Mouse (Mus musculus) embryonic facial prominence, embryonic 14.5 days (tissue): ENCODE measurements around the gene Siva1. TPM values are rescaled to one million over a fixed set of nuclear protein-coding genes. Genes with fewer than 3 reads are reported as not detected.

Experiments
- ATAC-seq: fragments of 200-750 bp; cut with Nextera tagmentation; 2 replicates; pipeline ENCODE4 v1.8.0; 2017; ENCODE audit warnings: low read depth, moderate number of reproducible peaks, moderate TSS enrichment
- DNase-seq: peaks from one replicate; pipeline ENCODE4 v3.0.0-alpha.2; 2015; ENCODE audit warnings: low spot score
- H3K27ac ChIP-seq: fragments of 300-500 bp; sonication (generic); replicated peaks from 2 replicates; pipeline ENCODE4 v1.5.1; 2014; ENCODE audit warnings: low read depth, mild to moderate bottlenecking, low read length, moderate library complexity
- H3K27me3 ChIP-seq: fragments of 300-500 bp; sonication (generic); replicated peaks from 2 replicates; pipeline ENCODE4 v1.6.1; 2014; ENCODE audit warnings: low read length; ENCODE audit not compliant: control insufficient read depth, insufficient read depth
- H3K36me3 ChIP-seq: fragments of 300-500 bp; sonication (generic); 2 replicates; pipeline ENCODE4 v1.6.1; 2014; ENCODE audit warnings: low read length, mixed read lengths; ENCODE audit not compliant: control insufficient read depth, insufficient read depth
- H3K4me1 ChIP-seq: fragments of 300-500 bp; sonication (generic); 2 replicates; pipeline ENCODE4 v1.6.1; 2014; ENCODE audit warnings: antibody characterized with exemption, low read length; ENCODE audit not compliant: control insufficient read depth, insufficient read depth
- H3K4me2 ChIP-seq: fragments of 300-500 bp; sonication (generic); 2 replicates; pipeline ENCODE4 v1.6.1; 2014; ENCODE audit warnings: low read depth, mild to moderate bottlenecking, low read length, moderate library complexity, mixed read lengths
- H3K4me3 ChIP-seq: fragments of 300-500 bp; sonication (generic); 2 replicates; pipeline ENCODE4 v1.5.1; 2014; ENCODE audit warnings: low read depth, mild to moderate bottlenecking, low read length
- H3K9ac ChIP-seq: fragments of 300-500 bp; sonication (generic); 2 replicates; pipeline ENCODE4 v1.6.1; 2014; ENCODE audit warnings: low read depth, mild to moderate bottlenecking, low read length, moderate library complexity, mixed read lengths
- H3K9me3 ChIP-seq: fragments of 300-500 bp; sonication (generic); 2 replicates; pipeline ENCODE4 v1.6.1; 2016; ENCODE audit warnings: low read length; ENCODE audit not compliant: control insufficient read depth
- WGBS: fragments of 180-500 bp; shearing (Covaris S2); extraction: QIAGEN DNeasy Blood & Tissue Kit; methylation state at CpG from one replicate; pipeline ENCODE4 v1.1.7; 2014; 5-methylcytosine and 5-hydroxymethylcytosine counted together
- polyA plus RNA-seq: library from polyadenylated mRNA; unstranded; fragments of >200 nt; fragmentation: Nextera tagmentation; extraction: Ambion mirVana; gene quantifications from 2 replicates; pipeline ENCODE4 v1.2.1, GENCODE M21; 2014

Siva1 gene
- polyA plus RNA-seq, 1 experiment from 2014 or later, result 211 TPM

- H3K9ac ChIP-seq, result no peak overlapping the region
- H3K4me1 ChIP-seq, result no peaks in the 10 kb centered on the region
- no peak for ATAC-seq
- no peak for DNase-seq
- H3K4me3 ChIP-seq, result no peak overlapping the region
- no peaks in the 10 kb centered on the region for H3K9me3 ChIP-seq
- no peak overlapping the region for H3K27ac ChIP-seq
- no peaks in the 10 kb centered on the region for H3K27me3 ChIP-seq
- no peaks in the 10 kb centered on the region for H3K36me3 ChIP-seq
- H3K4me2 ChIP-seq, result no peak overlapping the region
- WGBS, result 76% methylated on average over 10 of the region's 10 CpGs
These were observed 5.0 kb upstream of the Siva1 start for GRCm38 (mm10) chr12:112639526-112639925.

GRCm38 (mm10) chr12:112643126-112643525 lies 1.4 kb upstream of the Siva1 start:
- H3K27me3 ChIP-seq, result no peaks in the 10 kb centered on the region
- H3K9ac ChIP-seq, result no peak overlapping the region
- no peak overlapping the region for H3K4me2 ChIP-seq
- peaks cover 12% of the 10 kb centered on the region for H3K36me3 ChIP-seq
- peaks cover 9% of the 10 kb centered on the region for H3K4me1 ChIP-seq
- ATAC-seq (no peak), DNase-seq (no peak)
- no peak overlapping the region for H3K4me3 ChIP-seq
- H3K27ac ChIP-seq, result no peak overlapping the region
- H3K9me3 ChIP-seq, result no peaks in the 10 kb centered on the region
- WGBS, result 89% methylated on average over 6 of the region's 6 CpGs

GRCm38 (mm10) chr12:112644855-112645506 lies 502 bp downstream of the Siva1 start:
- WGBS, result 0% methylated on average over 31 of the region's 75 CpGs
- peak; percentile 39; the same call in 1 of the 2 replicates for ATAC-seq
- H3K9ac ChIP-seq, result peak overlapping the region; percentile 86
- H3K27me3 ChIP-seq, result no peaks in the 10 kb centered on the region
- peak overlapping the region; percentile 92 for H3K27ac ChIP-seq
- peaks cover 9% of the 10 kb centered on the region for H3K4me1 ChIP-seq
- peak; percentile 41 for DNase-seq
- H3K9me3 ChIP-seq, result no peaks in the 10 kb centered on the region
- H3K4me3 ChIP-seq, result peak overlapping the region; percentile 77
- H3K4me2 ChIP-seq, result peak overlapping the region; percentile 84
- H3K36me3 ChIP-seq, result peaks cover 31% of the 10 kb centered on the region

GRCm38 (mm10) chr12:112646139-112646538 lies 1.7 kb downstream of the Siva1 start:
- Histone ChIP-seq H3K36me3 (peaks cover 37% of the 10 kb centered on the region), H3K4me1 (peaks cover 9% of the 10 kb centered on the region), H3K4me2 (peak overlapping the region; percentile 84), H3K9ac (peak overlapping the region; percentile 86), H3K27ac (no peak overlapping the region), H3K9me3 (no peaks in the 10 kb centered on the region), H3K27me3 (no peaks in the 10 kb centered on the region), H3K4me3 (peak overlapping the region; percentile 77)
- DNase-seq (no peak), ATAC-seq (no peak)
- WGBS, result 43% methylated on average over 6 of the region's 6 CpGs

- Histone ChIP-seq H3K27ac (no peak overlapping the region), H3K4me3 (no peak overlapping the region), H3K9ac (no peak overlapping the region), H3K9me3 (no peaks in the 10 kb centered on the region), H3K27me3 (no peaks in the 10 kb centered on the region), H3K4me1 (peaks cover 9% of the 10 kb centered on the region), H3K36me3 (peaks cover 54% of the 10 kb centered on the region), H3K4me2 (no peak overlapping the region)
- ATAC-seq, result no peak
- no peak for DNase-seq
- WGBS, result 92% methylated on average over 5 of the region's 5 CpGs
These were observed 3.6 kb downstream of the Siva1 start for GRCm38 (mm10) chr12:112648081-112648480.

- no peak overlapping the region for H3K9ac ChIP-seq
- no peak overlapping the region for H3K4me3 ChIP-seq
- H3K4me2 ChIP-seq, result no peak overlapping the region
- DNase-seq (no peak), ATAC-seq (no peak)
- 69% methylated on average over 5 of the region's 5 CpGs for WGBS
- H3K36me3 ChIP-seq, result peaks cover 91% of the 10 kb centered on the region
- H3K9me3 ChIP-seq, result no peaks in the 10 kb centered on the region
- H3K27ac ChIP-seq, result no peak overlapping the region
- no peaks in the 10 kb centered on the region for H3K27me3 ChIP-seq
- H3K4me1 ChIP-seq, result no peaks in the 10 kb centered on the region
These were observed 7.4 kb downstream of the Siva1 start for GRCm38 (mm10) chr12:112651778-112652439.

- Histone ChIP-seq H3K4me2 (no peak overlapping the region), H3K27ac (no peak overlapping the region; the same call in 1 of the 2 replicates), H3K9me3 (no peaks in the 10 kb centered on the region), H3K4me1 (no peaks in the 10 kb centered on the region), H3K9ac (no peak overlapping the region), H3K4me3 (no peak overlapping the region), H3K36me3 (peaks cover 91% of the 10 kb centered on the region), H3K27me3 (no peaks in the 10 kb centered on the region)
- ATAC-seq (peak; percentile 55), DNase-seq (peak; percentile 90)
- 51% methylated on average over 7 of the region's 7 CpGs for WGBS
These were observed 8.8 kb downstream of the Siva1 start for GRCm38 (mm10) chr12:112653157-112653824.

GRCm38 (mm10) chr12:112654076-112654475 lies 9.6 kb downstream of the Siva1 start:
- Histone ChIP-seq H3K4me2 (no peak overlapping the region), H3K4me1 (no peaks in the 10 kb centered on the region), H3K36me3 (peaks cover 91% of the 10 kb centered on the region), H3K9me3 (no peaks in the 10 kb centered on the region), H3K27me3 (no peaks in the 10 kb centered on the region), H3K9ac (no peak overlapping the region), H3K4me3 (no peak overlapping the region), H3K27ac (no peak overlapping the region)
- DNase-seq, result no peak
- WGBS, result 91% methylated on average over 5 of the region's 5 CpGs
- ATAC-seq, result no peak
